Mouse (Mus musculus) hindbrain, embryonic 14.5 days (tissue): ENCODE results near the gene 1810043G02Rik. TPM values are rescaled to one million over a fixed set of nuclear protein-coding genes. Genes with fewer than 3 reads are reported as not detected.
A peak's percentile ranks its signal among the peaks of the same experiment; 100 is the strongest.

ENCODE experiments used
- ATAC-seq: fragments of 200-750 bp; cut with Nextera tagmentation; 2 replicates; pipeline ENCODE4 v1.8.0; 2017; ENCODE audit warnings: moderate number of reproducible peaks, mild to moderate bottlenecking, moderate TSS enrichment, moderate library complexity; ENCODE audit not compliant: low FRiP score
- DNase-seq: peaks from one replicate; pipeline ENCODE4 v3.0.0-alpha.2; 2015; ENCODE audit warnings: low spot score
- H3K27ac ChIP-seq: fragments of 300-500 bp; sonication (generic); 2 replicates; pipeline ENCODE4 v1.5.1; 2014; ENCODE audit warnings: mild to moderate bottlenecking, moderate library complexity
- H3K27me3 ChIP-seq: fragments of 300-500 bp; sonication (generic); 2 replicates; pipeline ENCODE4 v1.6.1; 2014; ENCODE audit warnings: mild to moderate bottlenecking, low read length, mixed read lengths; ENCODE audit not compliant: control insufficient read depth, insufficient read depth
- H3K36me3 ChIP-seq: fragments of 300-500 bp; sonication (generic); replicated peaks from 2 replicates; pipeline ENCODE4 v1.6.1; 2014; ENCODE audit not compliant: control insufficient read depth, insufficient read depth
- H3K4me1 ChIP-seq: fragments of 300-500 bp; sonication (generic); replicated peaks from 2 replicates; pipeline ENCODE4 v1.6.1; 2014; ENCODE audit warnings: antibody characterized with exemption, low read length, mixed read lengths; ENCODE audit not compliant: control insufficient read depth, insufficient read depth
- H3K4me2 ChIP-seq: fragments of 300-500 bp; sonication (generic); replicated peaks from 2 replicates; pipeline ENCODE4 v1.6.1; 2014; ENCODE audit warnings: mild to moderate bottlenecking, moderate library complexity
- H3K4me3 ChIP-seq: fragments of 300-500 bp; sonication (generic); replicated peaks from 2 replicates; pipeline ENCODE4 v1.5.1; 2014; ENCODE audit warnings: mild to moderate bottlenecking, low read length
- H3K9ac ChIP-seq: fragments of 300-500 bp; sonication (generic); 2 replicates; pipeline ENCODE4 v1.6.1; 2014
- H3K9me3 ChIP-seq: fragments of 300-500 bp; sonication (generic); 2 replicates; pipeline ENCODE4 v1.6.1; 2016; ENCODE audit warnings: low read length; ENCODE audit not compliant: control insufficient read depth
- WGBS: fragments of 180-500 bp; shearing (Covaris S2); extraction: QIAGEN DNeasy Blood & Tissue Kit; methylation state at CpG from one replicate; pipeline ENCODE4 v1.1.7; 2014; 5-methylcytosine and 5-hydroxymethylcytosine counted together
- polyA plus RNA-seq: library from polyadenylated mRNA; unstranded; fragments of >200 nt; fragmentation: Nextera tagmentation; extraction: Ambion mirVana; gene quantifications from 2 replicates; pipeline ENCODE4 v1.2.1, GENCODE M21; 2014

1810043G02Rik gene
- polyA plus RNA-seq, 1 experiment from 2014 or later = 48.1 TPM

- no peak overlapping the region for H3K4me3 ChIP-seq
- 62% methylated on average over 17 of the region's 17 CpGs for WGBS
- no peaks in the 10 kb centered on the region for H3K9me3 ChIP-seq
- peaks cover 8% of the 10 kb centered on the region for H3K27me3 ChIP-seq
- ATAC-seq = no peak
- DNase-seq = no peak
- H3K9ac ChIP-seq = no peak overlapping the region
- no peaks in the 10 kb centered on the region for H3K36me3 ChIP-seq
- no peak overlapping the region for H3K27ac ChIP-seq
- peaks cover 4% of the 10 kb centered on the region; the same call in 1 of the 2 replicates for H3K4me1 ChIP-seq
- H3K4me2 ChIP-seq = no peak overlapping the region
Measured at GRCm38 (mm10) chr10:77971709-77972553, 6.4 kb upstream of the 1810043G02Rik start.

- H3K27ac ChIP-seq = no peak overlapping the region
- H3K9ac ChIP-seq = no peak overlapping the region
- no peak overlapping the region for H3K4me2 ChIP-seq
- H3K36me3 ChIP-seq = no peaks in the 10 kb centered on the region
- WGBS = 77% methylated on average over 5 of the region's 5 CpGs
- H3K9me3 ChIP-seq = no peaks in the 10 kb centered on the region
- H3K4me3 ChIP-seq = no peak overlapping the region
- DNase-seq (no peak), ATAC-seq (no peak)
- H3K27me3 ChIP-seq = peaks cover 4% of the 10 kb centered on the region; the same call in 1 of the 2 replicates
- H3K4me1 ChIP-seq = peaks cover 7% of the 10 kb centered on the region
Measured at GRCm38 (mm10) chr10:77974323-77974722, 4.0 kb upstream of the 1810043G02Rik start.

- Histone ChIP-seq H3K27ac (no peak overlapping the region), H3K4me2 (no peak overlapping the region), H3K4me3 (no peak overlapping the region), H3K9me3 (no peaks in the 10 kb centered on the region), H3K27me3 (peaks cover 4% of the 10 kb centered on the region; the same call in 1 of the 2 replicates), H3K9ac (no peak overlapping the region), H3K4me1 (peaks cover 7% of the 10 kb centered on the region), H3K36me3 (no peaks in the 10 kb centered on the region)
- WGBS = 83% methylated on average over 5 of the region's 5 CpGs
- DNase-seq = no peak
- no peak for ATAC-seq
Measured at GRCm38 (mm10) chr10:77974811-77975210, 3.5 kb upstream of the 1810043G02Rik start.

DNA sequence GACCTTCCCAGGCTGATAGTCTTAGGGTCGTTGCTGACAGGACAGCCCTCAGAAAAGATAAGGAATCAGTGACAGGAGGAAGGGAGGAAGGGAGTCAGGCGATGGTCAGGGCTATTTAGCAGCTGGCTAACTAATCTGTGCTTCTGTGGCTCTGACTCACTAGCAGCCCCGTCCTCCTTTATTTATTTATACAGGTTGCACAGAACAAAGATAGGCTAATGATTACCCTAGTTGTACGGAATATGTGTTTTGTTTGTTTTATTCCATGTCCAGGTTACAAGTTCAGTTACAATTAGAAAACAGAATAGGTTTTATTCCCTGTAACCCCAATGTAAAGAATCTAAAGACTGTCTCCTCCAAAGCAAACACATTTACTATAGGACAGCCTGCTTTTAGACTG is 2.7 kb upstream of the 1810043G02Rik start:
- H3K4me1 ChIP-seq = peaks cover 7% of the 10 kb centered on the region
- no peak overlapping the region for H3K4me2 ChIP-seq
- H3K4me3 ChIP-seq = no peak overlapping the region
- H3K27me3 ChIP-seq = no peaks in the 10 kb centered on the region
- no peak overlapping the region for H3K9ac ChIP-seq
- WGBS = 60% methylated on average over 4 of the region's 4 CpGs
- no peak overlapping the region for H3K27ac ChIP-seq
- H3K36me3 ChIP-seq = no peaks in the 10 kb centered on the region; the same call in 1 of the 2 replicates
- no peaks in the 10 kb centered on the region for H3K9me3 ChIP-seq
- ATAC-seq (no peak), DNase-seq (no peak)

DNA sequence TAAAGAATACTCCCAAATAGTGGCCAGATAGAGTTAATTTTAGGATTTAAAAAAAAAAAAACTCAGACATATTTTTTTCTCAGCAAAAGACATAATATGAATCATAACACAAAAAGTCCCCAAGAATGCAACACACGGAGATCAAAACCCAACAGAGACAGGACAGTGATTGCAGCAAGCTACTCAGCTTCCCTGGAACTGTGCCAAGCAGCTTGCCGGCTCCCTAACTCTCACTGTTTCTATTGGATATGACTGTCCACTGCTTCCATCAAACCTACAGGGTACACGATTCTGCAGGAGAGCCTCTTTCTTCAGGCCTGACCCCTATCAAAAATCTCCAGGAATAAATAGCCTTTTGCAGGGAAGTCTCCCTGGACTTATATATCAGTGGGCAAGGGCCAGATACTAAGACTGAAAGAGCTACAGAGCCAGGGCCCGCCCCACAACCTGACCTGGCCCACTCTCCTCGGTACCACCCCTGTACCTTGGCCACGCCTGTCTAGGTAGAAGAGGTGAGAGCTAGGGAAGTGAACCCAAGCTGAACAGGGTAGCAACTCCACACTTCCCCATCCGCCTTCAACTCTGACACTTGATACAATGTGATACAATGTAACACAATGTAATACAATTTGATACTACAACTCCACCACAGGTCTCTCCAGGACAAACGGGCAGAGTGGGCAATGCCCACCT is 1.7 kb upstream of the 1810043G02Rik start:
- peaks cover 7% of the 10 kb centered on the region for H3K4me1 ChIP-seq
- no peak for DNase-seq
- no peaks in the 10 kb centered on the region for H3K27me3 ChIP-seq
- H3K4me2 ChIP-seq = no peak overlapping the region
- no peak overlapping the region for H3K27ac ChIP-seq
- ATAC-seq = no peak
- H3K36me3 ChIP-seq = peaks cover 2% of the 10 kb centered on the region; the same call in 1 of the 2 replicates
- WGBS = 79% methylated on average over 8 of the region's 8 CpGs
- H3K4me3 ChIP-seq = no peak overlapping the region
- H3K9me3 ChIP-seq = no peaks in the 10 kb centered on the region
- no peak overlapping the region for H3K9ac ChIP-seq

GRCm38 (mm10) chr10:77984660-77985059 is 6.3 kb downstream of the 1810043G02Rik start:
- Histone ChIP-seq H3K27me3 (no peaks in the 10 kb centered on the region), H3K36me3 (peaks cover 43% of the 10 kb centered on the region), H3K4me3 (no peak overlapping the region), H3K27ac (no peak overlapping the region), H3K4me2 (no peak overlapping the region), H3K9me3 (no peaks in the 10 kb centered on the region), H3K9ac (no peak overlapping the region), H3K4me1 (no peaks in the 10 kb centered on the region)
- WGBS = 2% methylated on average over 4 of the region's 4 CpGs
- DNase-seq = peak; percentile 87
- ATAC-seq = peak; percentile 67

DNA sequence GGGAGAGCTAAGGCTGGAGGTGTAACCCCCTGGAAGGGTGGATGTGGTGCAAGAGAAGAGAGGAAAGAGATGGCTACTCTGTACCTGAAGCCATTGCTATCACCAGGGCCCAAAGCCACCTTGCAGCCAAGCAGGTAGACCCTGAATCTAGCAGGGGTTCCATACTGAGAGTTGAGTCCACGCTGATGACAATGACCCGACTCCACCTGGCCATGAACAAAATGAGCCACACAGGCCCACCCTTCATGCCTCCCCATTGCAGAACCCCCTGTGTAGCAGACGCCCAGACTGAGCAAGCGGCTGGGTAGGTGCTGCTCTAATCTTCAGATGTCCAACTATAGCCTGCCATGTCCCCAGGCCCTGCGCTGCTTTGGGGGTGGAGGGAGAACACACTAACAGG is 7.5 kb downstream of the 1810043G02Rik start:
- Histone ChIP-seq H3K27me3 (no peaks in the 10 kb centered on the region), H3K27ac (no peak overlapping the region), H3K36me3 (peaks cover 54% of the 10 kb centered on the region), H3K9me3 (no peaks in the 10 kb centered on the region), H3K4me2 (no peak overlapping the region), H3K4me3 (no peak overlapping the region), H3K9ac (no peak overlapping the region), H3K4me1 (no peaks in the 10 kb centered on the region)
- DNase-seq (no peak), ATAC-seq (no peak)
- WGBS = 81% methylated on average over 5 of the region's 5 CpGs

DNA sequence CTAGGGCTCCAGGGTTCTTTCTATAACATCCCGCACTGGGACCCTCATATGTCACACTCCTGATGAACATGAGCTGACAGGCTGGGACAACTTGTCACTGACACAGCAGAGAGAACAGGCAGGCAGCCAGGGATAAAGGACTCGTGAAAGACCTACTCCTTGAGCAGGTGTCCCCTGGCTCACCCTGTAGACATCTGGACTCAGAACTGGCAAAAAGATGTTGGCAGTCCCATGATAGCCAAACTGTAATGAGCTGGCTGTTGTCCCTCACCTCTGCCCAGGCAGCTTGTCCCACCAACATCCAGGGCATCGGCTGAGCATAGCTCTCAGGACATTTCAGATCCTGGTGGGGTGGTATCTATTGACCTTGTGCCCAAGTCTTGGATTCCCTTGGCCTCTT is 17.3 kb downstream of the 1810043G02Rik start:
- no peak for ATAC-seq
- H3K9ac ChIP-seq = no peak overlapping the region
- no peak overlapping the region for H3K4me2 ChIP-seq
- peaks cover 98% of the 10 kb centered on the region for H3K36me3 ChIP-seq
- no peaks in the 10 kb centered on the region for H3K4me1 ChIP-seq
- DNase-seq = no peak
- no peak overlapping the region for H3K4me3 ChIP-seq
- H3K9me3 ChIP-seq = no peaks in the 10 kb centered on the region
- H3K27ac ChIP-seq = no peak overlapping the region
- H3K27me3 ChIP-seq = no peaks in the 10 kb centered on the region
- 90% methylated on average over 3 of the region's 3 CpGs for WGBS

DNA sequence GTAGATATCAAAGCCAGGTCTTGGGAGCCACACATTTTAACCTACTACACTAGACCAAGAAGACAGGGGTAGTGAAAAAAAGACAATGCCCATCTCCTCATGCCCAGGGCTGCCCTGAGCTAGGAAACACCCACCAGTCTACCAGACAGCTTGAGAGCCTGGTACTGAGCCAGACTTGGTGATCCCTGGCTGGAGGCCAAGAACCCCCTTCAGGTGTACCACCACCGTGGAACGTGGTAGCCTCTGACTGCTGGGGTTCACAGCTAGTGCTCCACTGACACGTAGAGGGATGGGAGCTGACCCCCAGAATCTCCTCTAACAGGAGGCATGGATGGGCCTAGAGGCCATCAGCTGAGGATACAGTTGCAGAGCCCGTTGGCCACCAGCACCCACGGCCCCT is 21.9 kb downstream of the 1810043G02Rik start:
- Histone ChIP-seq H3K36me3 (peaks cover 75% of the 10 kb centered on the region), H3K4me1 (no peaks in the 10 kb centered on the region), H3K4me3 (no peak overlapping the region), H3K27me3 (no peaks in the 10 kb centered on the region), H3K27ac (no peak overlapping the region), H3K9me3 (no peaks in the 10 kb centered on the region), H3K4me2 (no peak overlapping the region), H3K9ac (no peak overlapping the region)
- 93% methylated on average over 5 of the region's 5 CpGs for WGBS
- no peak for DNase-seq
- ATAC-seq = no peak
